8 mouse cellular contexts compared by ENCODE assay signal in the genomic region with DNA sequence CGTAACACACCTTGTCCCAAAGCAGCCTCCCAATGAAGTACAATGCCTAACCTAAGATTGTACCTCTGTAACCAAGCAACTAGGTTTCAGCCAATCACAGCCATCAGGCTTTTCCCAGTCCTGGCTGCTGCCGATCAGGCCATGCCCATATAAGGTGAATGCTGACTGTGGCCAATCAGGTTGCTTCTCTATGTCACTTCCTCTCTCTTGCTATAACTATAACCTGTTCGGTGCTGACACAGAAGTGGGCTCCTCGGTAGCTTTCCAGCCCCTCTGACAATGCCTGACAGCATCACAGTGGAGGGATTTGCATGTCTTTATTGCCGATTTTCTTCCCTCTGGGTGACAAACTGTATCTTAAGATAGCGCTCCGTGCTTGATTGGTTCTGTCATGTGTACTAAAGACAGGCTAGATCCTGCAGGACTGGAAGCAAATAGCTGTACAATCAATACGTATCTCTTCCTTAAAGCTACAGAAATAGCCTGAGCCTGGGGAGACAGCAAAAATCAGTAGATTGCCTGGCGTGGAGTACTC.
DNase-seq lines count a peak whose midpoint lies in the region; TF ChIP-seq lines count a peak whose summit lies in the region.

No protein-coding gene starts in this region.

- TF ChIP-seq POLR2A in cortical plate, adult 2 months (IDR thresholded peaks at IDR 0.05; ENCODE audit: extremely low read depth, insufficient read depth, low read length) = peak; percentile 96
- TF ChIP-seq POLR2A in olfactory bulb, adult 2 months (IDR thresholded peaks at IDR 0.05; ENCODE audit: insufficient read depth, low read depth, low read length) = no peak

- WGBS in olfactory bulb, adult 2 months = 41% methylated on average over 9 of the region's 9 CpGs

- peak overlapping the region; percentile 49 for H3K4me3 ChIP-seq in cortical plate, adult 2 months (ENCODE audit: insufficient read depth, low read length)
- peak overlapping the region; percentile 43 for H3K4me3 ChIP-seq in olfactory bulb, adult 2 months (ENCODE audit: insufficient read depth, low read depth, low read length)

- peak; percentile 93 for DNase-seq in ZHBTc4 (ENCODE audit: low read depth, low spot score)
- peak; percentile 24 for DNase-seq in heart, adult 8-10 months (ENCODE audit: low spot score)
- DNase-seq in kidney, adult 8-10 months = peak; percentile 24 to 52
- peak; percentile 69 for DNase-seq in left cerebral cortex, postnatal 4 days
- no peak for DNase-seq in MN1 (ENCODE audit: low spot score)
- no peak for DNase-seq in thymus, postnatal 25 days

- no peak for TF ChIP-seq CTCF in cortical plate, adult 2 months (IDR thresholded peaks at IDR 0.05; ENCODE audit: extremely low read depth, insufficient read depth, low read length)
- no peak for TF ChIP-seq CTCF in olfactory bulb, adult 2 months (IDR thresholded peaks at IDR 0.05; ENCODE audit: insufficient read depth, low read depth, low read length)

- H3K27ac ChIP-seq in cortical plate, adult 2 months (ENCODE audit: insufficient read depth, low read length) = peak overlapping the region; percentile 82
- peak overlapping the region; percentile 75; the same call in 1 of the 2 replicates for H3K27ac ChIP-seq in olfactory bulb, adult 2 months (ENCODE audit: insufficient read depth, low read depth, low read length)

- intact Hi-C loops in left cerebral cortex, postnatal 4 days (cut with DNase I) = no loop called here

- H3K4me1 ChIP-seq in cortical plate, adult 2 months (ENCODE audit: control insufficient read depth, insufficient read depth, low read length) = no peaks in the 10 kb centered on the region
- peaks cover 10% of the 10 kb centered on the region for H3K4me1 ChIP-seq in olfactory bulb, adult 2 months (ENCODE audit: control insufficient read depth, insufficient read depth, low read length)

Comparison
In these comparisons a context has a peak if more than half of its experiments do, and no peak if none do; other contexts are left out.
1. DNase-seq: peak in ZHBTc4 (single experiment), heart, adult 8-10 months (single experiment), kidney, adult 8-10 months (2 of 2) and left cerebral cortex, postnatal 4 days (single experiment); none in MN1 (single experiment) and thymus, postnatal 25 days (single experiment).